Mouse (Mus musculus) embryonic facial prominence, embryonic 11.5 days (tissue): Measurements from ENCODE around the gene Ankrd13d. TPM values are rescaled to one million over a fixed set of nuclear protein-coding genes. Genes with fewer than 3 reads are reported as not detected.

Experiments used
- ATAC-seq: fragments of 200-750 bp; cut with Nextera tagmentation; replicated peaks from 2 replicates; pipeline ENCODE4 v1.8.0; 2017; ENCODE audit warnings: low read depth; ENCODE audit not compliant: insufficient number of reproducible peaks, low FRiP score, low TSS enrichment
- DNase-seq: peaks from one replicate; pipeline ENCODE4 v3.0.0-alpha.2; 2015; ENCODE audit warnings: low spot score
- H3K27ac ChIP-seq: fragments of 300-500 bp; sonication (generic); replicated peaks from 2 replicates; pipeline ENCODE4 v1.5.1; 2014; ENCODE audit warnings: mild to moderate bottlenecking, low read depth, low read length, control low read depth
- H3K27me3 ChIP-seq: fragments of 300-500 bp; sonication (generic); 2 replicates; pipeline ENCODE4 v1.6.1; 2014; ENCODE audit warnings: mild to moderate bottlenecking, low read length, moderate library complexity, mixed read lengths; ENCODE audit not compliant: control insufficient read depth, insufficient read depth
- H3K36me3 ChIP-seq: fragments of 300-500 bp; sonication (generic); replicated peaks from 2 replicates; pipeline ENCODE4 v1.6.1; 2014; ENCODE audit warnings: low read depth, mild to moderate bottlenecking, low read length, moderate library complexity, mixed read lengths; ENCODE audit not compliant: control insufficient read depth, insufficient read depth
- H3K4me1 ChIP-seq: fragments of 300-500 bp; sonication (generic); 2 replicates; pipeline ENCODE4 v1.6.1; 2014; ENCODE audit warnings: low read length, mixed read lengths; ENCODE audit not compliant: control insufficient read depth, insufficient read depth
- H3K4me2 ChIP-seq: fragments of 300-500 bp; sonication (generic); 2 replicates; pipeline ENCODE4 v1.6.1; 2014; ENCODE audit warnings: low read depth, mild to moderate bottlenecking, control low read depth, low read length, moderate library complexity
- H3K4me3 ChIP-seq: fragments of 300-500 bp; sonication (generic); 2 replicates; pipeline ENCODE4 v1.5.1; 2014; ENCODE audit warnings: low read depth, low read length, control low read depth
- H3K9ac ChIP-seq: fragments of 300-500 bp; sonication (generic); replicated peaks from 2 replicates; pipeline ENCODE4 v1.6.1; 2014; ENCODE audit warnings: mild to moderate bottlenecking, control low read depth, low read length
- H3K9me3 ChIP-seq: fragments of 300-500 bp; sonication (generic); replicated peaks from 2 replicates; pipeline ENCODE4 v1.6.1; 2016; ENCODE audit warnings: mild to moderate bottlenecking, low read length, inconsistent platforms, mixed read lengths; ENCODE audit not compliant: control insufficient read depth
- WGBS: fragments of 180-500 bp; shearing (Covaris S2); extraction: QIAGEN DNeasy Blood & Tissue Kit; methylation state at CpG from one replicate; pipeline ENCODE4 v1.1.7; 2014; 5-methylcytosine and 5-hydroxymethylcytosine counted together
- polyA plus RNA-seq: library from polyadenylated mRNA; unstranded; fragments of >200 nt; fragmentation: Nextera tagmentation; extraction: Ambion mirVana; gene quantifications from 2 replicates; pipeline ENCODE4 v1.2.1, GENCODE M21; 2014

Ankrd13d gene
- polyA plus RNA-seq, 1 experiment from 2014 or later, result 5.6 TPM

- H3K9me3 ChIP-seq, result no peaks in the 10 kb centered on the region
- no peak overlapping the region for H3K9ac ChIP-seq
- ATAC-seq, result no peak
- peaks cover 10% of the 10 kb centered on the region; the same call in 1 of the 2 replicates for H3K27me3 ChIP-seq
- no peak overlapping the region for H3K4me2 ChIP-seq
- peaks cover 3% of the 10 kb centered on the region; the same call in 1 of the 2 replicates for H3K4me1 ChIP-seq
- H3K27ac ChIP-seq, result no peak overlapping the region
- H3K36me3 ChIP-seq, result no peaks in the 10 kb centered on the region
- no peak overlapping the region for H3K4me3 ChIP-seq
- DNase-seq, result no peak
- WGBS, result 87% methylated on average over 6 of the region's 6 CpGs
Observed at GRCm38 (mm10) chr19:4264171-4264780, 18.7 kb downstream of the Ankrd13d start.

DNA sequence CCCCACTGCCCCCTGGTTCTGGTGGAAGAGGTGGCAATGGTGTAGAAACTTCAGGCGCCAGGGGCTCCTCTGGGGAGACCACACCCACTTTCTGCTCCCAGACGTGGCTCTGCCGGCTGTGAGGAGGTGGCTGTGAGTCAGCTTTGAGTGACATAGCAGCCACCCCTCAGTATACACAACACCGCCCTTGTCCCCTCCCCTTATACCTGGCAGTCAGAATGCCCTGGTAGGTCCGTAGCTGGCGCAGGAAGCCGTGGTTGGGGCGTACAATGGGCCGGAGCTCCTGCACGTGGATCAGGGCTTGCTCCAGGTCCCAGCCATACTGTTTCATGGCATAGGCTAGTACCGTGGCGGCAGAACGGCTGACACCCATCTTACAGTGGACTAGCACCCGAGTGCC, 19.2 kb downstream of the Ankrd13d start:
- Histone ChIP-seq H3K4me1 (peaks cover 3% of the 10 kb centered on the region; the same call in 1 of the 2 replicates), H3K9ac (no peak overlapping the region), H3K4me2 (no peak overlapping the region), H3K36me3 (no peaks in the 10 kb centered on the region), H3K9me3 (no peaks in the 10 kb centered on the region), H3K27ac (no peak overlapping the region), H3K27me3 (peaks cover 5% of the 10 kb centered on the region; the same call in 1 of the 2 replicates), H3K4me3 (no peak overlapping the region)
- DNase-seq (no peak), ATAC-seq (no peak)
- WGBS, result 66% methylated on average over 14 of the region's 14 CpGs

GRCm38 (mm10) chr19:4262756-4263155, 20.2 kb downstream of the Ankrd13d start:
- Histone ChIP-seq H3K9ac (no peak overlapping the region), H3K27ac (no peak overlapping the region), H3K36me3 (no peaks in the 10 kb centered on the region), H3K9me3 (no peaks in the 10 kb centered on the region), H3K4me3 (no peak overlapping the region), H3K4me2 (no peak overlapping the region), H3K4me1 (peaks cover 2% of the 10 kb centered on the region; the same call in 1 of the 2 replicates), H3K27me3 (no peaks in the 10 kb centered on the region; the same call in 1 of the 2 replicates)
- DNase-seq, result no peak
- no peak for ATAC-seq
- 73% methylated on average over 6 of the region's 6 CpGs for WGBS

GRCm38 (mm10) chr19:4261038-4261698, 21.8 kb downstream of the Ankrd13d start:
- no peak overlapping the region for H3K4me3 ChIP-seq
- H3K4me1 ChIP-seq, result peaks cover 2% of the 10 kb centered on the region; the same call in 1 of the 2 replicates
- H3K4me2 ChIP-seq, result no peak overlapping the region
- ATAC-seq, result no peak
- no peaks in the 10 kb centered on the region for H3K36me3 ChIP-seq
- WGBS, result 59% methylated on average over 8 of the region's 8 CpGs
- no peak overlapping the region for H3K9ac ChIP-seq
- H3K27ac ChIP-seq, result no peak overlapping the region
- peak; percentile 36 for DNase-seq
- no peaks in the 10 kb centered on the region for H3K27me3 ChIP-seq
- H3K9me3 ChIP-seq, result no peaks in the 10 kb centered on the region

GRCm38 (mm10) chr19:4257897-4258252, 25.1 kb downstream of the Ankrd13d start:
- no peaks in the 10 kb centered on the region for H3K9me3 ChIP-seq
- H3K27me3 ChIP-seq, result no peaks in the 10 kb centered on the region
- ATAC-seq (no peak; the same call in 1 of the 2 replicates), DNase-seq (no peak)
- peak overlapping the region; percentile 64 for H3K4me3 ChIP-seq
- no peaks in the 10 kb centered on the region for H3K36me3 ChIP-seq
- peak overlapping the region; percentile 66 for H3K9ac ChIP-seq
- peaks cover 2% of the 10 kb centered on the region; the same call in 1 of the 2 replicates for H3K4me1 ChIP-seq
- WGBS, result 19% methylated on average over 12 of the region's 12 CpGs
- no peak overlapping the region for H3K27ac ChIP-seq
- H3K4me2 ChIP-seq, result peak overlapping the region; percentile 48

- H3K9me3 ChIP-seq, result no peaks in the 10 kb centered on the region
- no peak overlapping the region for H3K27ac ChIP-seq
- H3K9ac ChIP-seq, result peak overlapping the region; percentile 66
- peak overlapping the region; percentile 64 for H3K4me3 ChIP-seq
- H3K4me2 ChIP-seq, result peak overlapping the region; percentile 91
- no peaks in the 10 kb centered on the region for H3K27me3 ChIP-seq
- ATAC-seq (peak; percentile 89), DNase-seq (peak; percentile 100)
- 1% methylated on average over 41 of the region's 41 CpGs for WGBS
- H3K36me3 ChIP-seq, result no peaks in the 10 kb centered on the region
- H3K4me1 ChIP-seq, result peaks cover 2% of the 10 kb centered on the region; the same call in 1 of the 2 replicates
Observed at GRCm38 (mm10) chr19:4257216-4257896, 25.6 kb downstream of the Ankrd13d start.

- Histone ChIP-seq H3K9me3 (no peaks in the 10 kb centered on the region), H3K9ac (no peak overlapping the region), H3K36me3 (no peaks in the 10 kb centered on the region), H3K27me3 (no peaks in the 10 kb centered on the region), H3K4me3 (no peak overlapping the region), H3K4me1 (peaks cover 2% of the 10 kb centered on the region; the same call in 1 of the 2 replicates), H3K27ac (no peak overlapping the region), H3K4me2 (no peak overlapping the region)
- 69% methylated on average over 11 of the region's 11 CpGs for WGBS
- no peak for ATAC-seq
- no peak for DNase-seq
Observed at GRCm38 (mm10) chr19:4255583-4256162, 27.3 kb downstream of the Ankrd13d start.
